Mouse (Mus musculus) liver, postnatal 0 days (tissue): Measurements from ENCODE around the gene Cbx6. TPM values are rescaled to one million over a fixed set of nuclear protein-coding genes. Genes with fewer than 3 reads are reported as not detected.
A peak's percentile ranks its signal among the peaks of the same experiment; 100 is the strongest.

ENCODE experiments used
- ATAC-seq: fragments of 200-750 bp; cut with Nextera tagmentation; 2 replicates; pipeline ENCODE4 v1.8.0; 2017; ENCODE audit warnings: mild to moderate bottlenecking, moderate library complexity
- DNase-seq: peaks from one replicate; pipeline ENCODE4 v3.0.0-alpha.2; 2016
- H3K27ac ChIP-seq: fragments of 300-500 bp; sonication (generic); 2 replicates; pipeline ENCODE4 v1.5.1; 2014; ENCODE audit warnings: antibody characterized with exemption, moderate library complexity, mild to moderate bottlenecking, low read depth
- H3K27me3 ChIP-seq: fragments of 300-500 bp; sonication (generic); 2 replicates; pipeline ENCODE4 v1.6.1; 2014; ENCODE audit warnings: low read length, control low read depth, mixed read lengths; ENCODE audit not compliant: insufficient read depth
- H3K36me3 ChIP-seq: fragments of 300-500 bp; sonication (generic); replicated peaks from 2 replicates; pipeline ENCODE4 v1.6.1; 2014; ENCODE audit warnings: mild to moderate bottlenecking, control low read depth, low read length, moderate library complexity, mixed read lengths; ENCODE audit not compliant: insufficient read depth
- H3K4me1 ChIP-seq: fragments of 300-500 bp; sonication (generic); 2 replicates; pipeline ENCODE4 v1.6.1; 2014; ENCODE audit warnings: antibody characterized with exemption, mild to moderate bottlenecking, control low read depth; ENCODE audit not compliant: insufficient read depth
- H3K4me2 ChIP-seq: fragments of 300-500 bp; sonication (generic); 2 replicates; pipeline ENCODE4 v1.6.1; 2014; ENCODE audit warnings: low read depth, mild to moderate bottlenecking, low read length, moderate library complexity, mixed read lengths
- H3K4me3 ChIP-seq: fragments of 300-500 bp; sonication (generic); 2 replicates; pipeline ENCODE4 v1.5.1; 2014; ENCODE audit warnings: low read depth, low read length
- H3K9ac ChIP-seq: fragments of 300-500 bp; sonication (generic); replicated peaks from 2 replicates; pipeline ENCODE4 v1.6.1; 2014; ENCODE audit warnings: mild to moderate bottlenecking, moderate library complexity
- H3K9me3 ChIP-seq: fragments of 300-500 bp; sonication (generic); 2 replicates; pipeline ENCODE4 v1.6.1; 2016; ENCODE audit warnings: mild to moderate bottlenecking, control low read depth, low read length, mixed read lengths
- CTCF ChIP-seq: sonication (generic); IDR thresholded peaks from 2 replicates; pipeline ENCODE4 v1.5.1; 2016; ENCODE audit warnings: antibody characterized with exemption, low read depth
- EP300 ChIP-seq: IDR thresholded peaks from 2 replicates; pipeline ENCODE4 v1.6.1; 2016; ENCODE audit warnings: antibody characterized with exemption, low read depth, mild to moderate bottlenecking
- WGBS: fragments of 180-500 bp; shearing (Covaris S2); extraction: QIAGEN DNeasy Blood & Tissue Kit; methylation state at CpG from one replicate; pipeline ENCODE4 v1.1.7; 2014; ENCODE audit not compliant: insufficient replicate concordance; 5-methylcytosine and 5-hydroxymethylcytosine counted together
- polyA plus RNA-seq: library from polyadenylated mRNA; unstranded; fragments of >200 nt; fragmentation: Nextera tagmentation; extraction: Ambion mirVana; gene quantifications from 2 replicates; pipeline ENCODE4 v1.2.1, GENCODE M21; 2015

Cbx6 gene
- polyA plus RNA-seq, 1 experiment from 2014 or later: 4.4 TPM

DNA sequence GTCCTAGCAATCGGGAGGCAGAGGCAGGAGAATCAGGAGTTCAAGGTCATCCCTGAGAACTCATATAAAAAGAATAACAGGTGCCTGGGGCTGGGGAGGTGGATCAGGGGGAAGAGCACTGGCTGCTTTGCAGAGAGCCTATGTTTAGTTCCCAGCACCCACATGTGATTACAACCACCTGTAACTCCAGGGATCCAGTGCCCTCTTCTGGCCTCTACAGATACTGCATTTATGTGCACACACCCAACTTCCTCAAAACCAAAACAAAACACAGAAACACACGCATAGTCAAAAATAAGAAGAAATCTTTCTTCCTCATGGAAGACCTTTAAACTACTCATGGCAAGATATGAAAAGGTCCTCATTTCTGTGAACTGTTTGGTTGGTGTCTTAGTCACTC lies 15.7 kb upstream of the Cbx6 start:
- Histone ChIP-seq H3K4me2 (no peak overlapping the region), H3K9ac (no peak overlapping the region)

DNA sequence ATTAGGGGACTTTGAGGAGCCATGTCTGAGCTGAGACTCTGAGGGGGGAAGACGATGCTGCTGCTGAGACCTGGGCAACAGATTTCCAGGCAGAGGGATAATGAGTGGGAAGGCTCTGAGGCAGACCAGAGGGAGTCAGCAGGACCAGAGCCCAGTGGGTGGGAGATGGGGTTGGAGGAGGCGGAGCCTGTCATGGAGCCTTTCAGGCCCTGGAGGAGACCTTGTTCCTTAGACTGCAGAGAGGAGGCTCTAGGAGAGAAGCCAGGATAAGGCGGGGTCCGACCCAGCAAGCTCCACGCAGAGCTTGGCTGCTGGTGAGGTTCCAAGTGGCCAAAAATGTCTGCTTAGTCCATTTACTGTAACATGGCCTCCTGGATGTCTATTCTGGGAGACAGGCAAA lies 12.6 kb upstream of the Cbx6 start:
- WGBS: 41% methylated on average over 5 of the region's 5 CpGs
- H3K9ac ChIP-seq: no peak overlapping the region
- ATAC-seq (no peak), DNase-seq (no peak)
- no peak overlapping the region for H3K4me2 ChIP-seq
- H3K27me3 ChIP-seq: no peaks in the 10 kb centered on the region
- H3K9me3 ChIP-seq: no peaks in the 10 kb centered on the region
- no peaks in the 10 kb centered on the region for H3K4me1 ChIP-seq
- no peak overlapping the region for H3K27ac ChIP-seq
- no peak for TF ChIP-seq EP300
- TF ChIP-seq CTCF: no peak
- H3K4me3 ChIP-seq: no peak overlapping the region
- no peaks in the 10 kb centered on the region for H3K36me3 ChIP-seq

More for the DNA sequence above, 15.7 kb upstream of the Cbx6 start:
- no peaks in the 10 kb centered on the region for H3K27me3 ChIP-seq
- WGBS: 77% methylated on average over 2 of the region's 2 CpGs
- no peak overlapping the region for H3K27ac ChIP-seq
- H3K4me1 ChIP-seq: no peaks in the 10 kb centered on the region
- H3K4me3 ChIP-seq: no peak overlapping the region
- H3K36me3 ChIP-seq: no peaks in the 10 kb centered on the region
- DNase-seq (no peak), ATAC-seq (no peak)
- TF ChIP-seq CTCF: peak; percentile 32; the same call in 1 of the 2 replicates
- no peak for TF ChIP-seq EP300
- H3K9me3 ChIP-seq: no peaks in the 10 kb centered on the region

DNA sequence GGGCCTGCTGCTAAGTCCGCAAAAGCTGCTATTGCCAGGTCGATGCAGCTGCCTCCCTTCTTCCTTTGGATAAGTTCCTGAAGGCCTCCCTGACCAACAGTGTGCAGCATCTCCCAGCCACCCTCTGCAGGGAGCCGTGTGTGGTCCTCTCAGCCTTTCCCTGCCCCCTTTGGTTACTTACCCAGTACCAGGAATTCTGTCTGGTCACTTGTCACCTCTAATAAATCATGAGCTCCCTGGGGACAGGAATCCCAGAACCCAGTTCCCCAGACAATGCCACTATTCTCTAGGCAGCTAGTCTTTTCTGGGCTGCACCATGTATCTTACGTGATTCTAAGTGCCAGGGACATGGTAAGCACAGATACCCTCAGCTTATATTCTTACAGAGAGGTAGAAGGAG lies 11.5 kb upstream of the Cbx6 start:
- Histone ChIP-seq H3K9ac (no peak overlapping the region), H3K27me3 (no peaks in the 10 kb centered on the region), H3K4me1 (no peaks in the 10 kb centered on the region), H3K9me3 (no peaks in the 10 kb centered on the region), H3K27ac (no peak overlapping the region), H3K4me3 (no peak overlapping the region), H3K4me2 (no peak overlapping the region), H3K36me3 (no peaks in the 10 kb centered on the region)
- TF ChIP-seq CTCF: no peak
- no peak for TF ChIP-seq EP300
- DNase-seq: no peak
- WGBS: 61% methylated on average over 4 of the region's 4 CpGs
- no peak for ATAC-seq

DNA sequence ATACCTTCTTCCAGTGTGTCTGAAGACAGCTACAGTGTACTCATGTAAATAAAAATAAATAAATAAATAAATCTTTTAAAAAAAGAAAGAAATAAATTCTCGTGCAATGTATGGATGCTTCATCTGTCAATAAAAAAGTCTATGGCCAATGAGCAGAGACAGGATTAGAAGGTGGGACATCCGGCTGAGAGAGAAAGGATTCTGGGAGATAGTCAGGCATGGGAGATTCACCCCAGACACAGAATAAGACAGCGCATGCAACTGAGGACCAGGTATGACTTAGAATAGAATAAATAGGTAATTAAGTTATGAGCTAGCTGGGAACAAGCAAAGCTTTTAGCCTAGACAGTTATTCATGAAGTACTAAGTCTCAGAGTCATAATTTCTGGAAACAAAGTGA lies 8.5 kb upstream of the Cbx6 start:
- Histone ChIP-seq H3K9me3 (no peaks in the 10 kb centered on the region), H3K4me1 (no peaks in the 10 kb centered on the region), H3K4me3 (no peak overlapping the region), H3K9ac (no peak overlapping the region), H3K36me3 (no peaks in the 10 kb centered on the region), H3K27ac (no peak overlapping the region), H3K27me3 (no peaks in the 10 kb centered on the region; the same call in 1 of the 2 replicates), H3K4me2 (no peak overlapping the region)
- 72% methylated on average over 3 of the region's 3 CpGs for WGBS
- no peak for DNase-seq
- TF ChIP-seq EP300: no peak
- ATAC-seq: no peak

DNA sequence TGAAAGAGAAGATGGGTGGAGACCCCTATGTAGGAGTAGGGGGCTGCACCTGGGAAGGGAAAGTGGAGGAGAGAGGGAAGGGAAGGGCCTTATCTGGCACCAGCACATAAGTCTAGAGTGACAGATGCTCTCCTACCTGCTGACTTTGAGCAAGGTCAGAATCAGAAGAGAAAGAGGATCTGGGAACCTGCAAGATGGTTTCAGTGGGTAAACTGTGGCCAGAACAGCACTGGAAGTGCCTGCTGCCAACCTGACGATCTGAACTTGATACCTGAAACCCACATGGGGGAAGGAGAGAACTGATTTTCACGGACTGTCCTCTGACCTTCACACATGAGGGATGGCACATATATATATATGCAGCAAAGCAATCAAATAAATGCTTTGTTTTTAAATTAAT lies 5.8 kb upstream of the Cbx6 start:
- Histone ChIP-seq H3K9me3 (no peaks in the 10 kb centered on the region), H3K27ac (no peak overlapping the region), H3K36me3 (no peaks in the 10 kb centered on the region), H3K27me3 (no peaks in the 10 kb centered on the region; the same call in 1 of the 2 replicates), H3K4me2 (no peak overlapping the region), H3K4me1 (no peaks in the 10 kb centered on the region), H3K4me3 (no peak overlapping the region), H3K9ac (no peak overlapping the region)
- DNase-seq (no peak), ATAC-seq (no peak)
- 51% methylated on average over 2 of the region's 2 CpGs for WGBS
- no peak for TF ChIP-seq EP300
- no peak for TF ChIP-seq CTCF

DNA sequence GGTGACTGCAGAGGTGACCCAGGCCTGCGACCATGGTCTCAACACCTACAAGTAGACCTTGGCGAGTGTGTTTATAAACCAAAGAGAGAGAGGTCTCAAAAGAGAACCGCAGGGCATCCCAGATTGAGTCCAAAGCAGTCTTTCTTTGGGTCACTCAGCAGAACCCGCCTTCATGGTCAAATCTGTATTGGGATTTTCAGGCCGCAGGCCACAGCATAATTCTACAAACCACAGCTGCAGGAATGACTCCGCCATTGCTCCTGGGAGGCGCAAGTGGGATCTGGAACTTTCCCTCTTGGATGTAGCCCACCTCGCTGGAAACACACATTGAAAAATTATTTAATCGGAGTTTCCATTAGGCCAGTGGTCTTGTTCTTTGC lies 383 bp upstream of the Cbx6 start:
- H3K9me3 ChIP-seq: no peaks in the 10 kb centered on the region
- 69% methylated on average over 9 of the region's 9 CpGs for WGBS
- 0 out of 2 replicates have a peak overlapping the region, but pooled peaks have one; percentile 91 for H3K4me2 ChIP-seq
- no peak overlapping the region for H3K4me3 ChIP-seq
- no peak overlapping the region for H3K9ac ChIP-seq
- H3K27me3 ChIP-seq: peaks cover 2% of the 10 kb centered on the region; the same call in 1 of the 2 replicates
- TF ChIP-seq EP300: no peak
- TF ChIP-seq CTCF: no peak
- DNase-seq (no peak), ATAC-seq (no peak)
- peaks cover 4% of the 10 kb centered on the region; the same call in 1 of the 2 replicates for H3K4me1 ChIP-seq
- H3K27ac ChIP-seq: no peak overlapping the region
- H3K36me3 ChIP-seq: no peaks in the 10 kb centered on the region
